Mouse (Mus musculus): ENCODE measurements around the gene Ccsap.

Ccsap gene

DNA sequence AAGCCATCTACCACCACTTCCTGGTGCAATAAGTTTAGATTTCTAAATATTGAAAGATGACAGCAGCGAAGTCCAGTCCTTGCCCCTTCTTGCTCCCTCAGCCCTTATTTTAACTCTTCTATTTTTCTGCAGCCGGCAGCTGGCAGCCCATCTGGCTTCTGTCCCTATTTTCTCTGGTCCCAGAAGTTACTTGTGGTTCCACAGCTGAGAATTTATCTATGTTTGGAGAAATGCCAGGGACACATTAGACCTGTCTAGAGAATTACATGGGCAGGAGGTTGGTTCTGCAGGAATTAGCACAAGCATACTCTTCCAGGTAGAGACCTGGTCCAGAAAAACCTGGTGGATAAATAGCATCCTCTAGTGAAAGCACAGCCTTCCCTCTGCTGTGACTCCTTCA is 17.9 kb upstream of the Ccsap start:
- DNase-seq (ENCODE audit: low spot score): no peak

DNA sequence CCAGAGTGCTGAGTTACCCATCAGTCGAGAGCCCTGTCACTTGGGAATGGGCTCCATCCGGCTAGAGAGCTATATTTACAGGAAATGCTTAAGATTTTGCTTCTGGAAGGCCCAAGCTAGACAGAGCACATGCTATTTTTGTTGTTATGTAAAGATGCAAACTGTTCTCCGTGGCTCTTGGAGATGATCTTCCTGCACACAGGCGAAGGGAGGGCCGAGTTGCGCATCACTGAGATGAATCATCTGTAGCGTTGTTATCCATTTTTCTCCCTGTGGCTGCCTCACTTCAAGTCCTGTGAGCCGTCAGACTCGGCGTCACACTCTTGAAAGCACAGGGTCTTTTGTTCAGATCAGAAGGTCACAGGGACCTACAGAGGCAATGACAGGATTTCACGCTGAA is 14.3 kb upstream of the Ccsap start:
- no peak for DNase-seq (ENCODE audit: low spot score)

DNA sequence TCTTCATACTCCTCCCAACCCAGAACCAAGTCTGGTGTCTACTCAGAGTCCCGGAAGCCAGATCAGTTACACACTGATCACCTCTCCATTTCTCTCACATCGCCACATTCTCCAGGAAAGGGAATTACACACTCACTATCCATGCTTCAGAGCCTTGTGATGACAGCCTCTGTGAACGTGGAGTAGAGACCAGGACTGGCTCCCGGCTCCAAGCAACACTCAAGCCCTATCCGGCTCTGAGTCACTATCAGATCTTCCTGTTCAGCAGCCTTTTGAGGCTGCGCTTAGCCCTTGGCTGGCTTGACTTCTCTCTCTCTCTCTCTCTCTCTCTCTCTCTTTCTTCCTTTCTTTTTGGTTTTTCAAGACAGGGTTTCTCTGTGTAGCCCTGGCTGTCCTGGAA is 13.4 kb upstream of the Ccsap start:
- no peak for DNase-seq (ENCODE audit: low spot score)

DNA sequence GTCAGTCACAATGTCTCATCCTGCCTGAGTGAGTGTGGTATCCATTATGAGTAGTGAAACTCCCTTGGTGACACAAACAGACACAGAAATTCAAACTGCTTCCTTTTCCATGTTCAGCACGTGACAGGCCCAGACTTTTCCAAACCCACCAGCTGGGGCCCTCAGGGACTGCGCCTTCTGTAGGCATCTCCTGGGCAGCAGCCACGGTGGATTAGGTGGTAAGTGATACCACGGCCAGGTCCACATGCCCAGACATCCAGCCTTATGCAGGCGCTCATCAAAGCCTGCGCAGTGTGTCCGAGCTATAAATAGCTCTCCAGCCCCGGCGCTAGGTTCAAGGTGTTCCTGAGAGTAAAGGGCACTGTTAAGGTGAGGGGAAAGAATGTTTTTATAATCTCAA is 12.0 kb upstream of the Ccsap start:
- no peak for DNase-seq (ENCODE audit: low spot score)

DNA sequence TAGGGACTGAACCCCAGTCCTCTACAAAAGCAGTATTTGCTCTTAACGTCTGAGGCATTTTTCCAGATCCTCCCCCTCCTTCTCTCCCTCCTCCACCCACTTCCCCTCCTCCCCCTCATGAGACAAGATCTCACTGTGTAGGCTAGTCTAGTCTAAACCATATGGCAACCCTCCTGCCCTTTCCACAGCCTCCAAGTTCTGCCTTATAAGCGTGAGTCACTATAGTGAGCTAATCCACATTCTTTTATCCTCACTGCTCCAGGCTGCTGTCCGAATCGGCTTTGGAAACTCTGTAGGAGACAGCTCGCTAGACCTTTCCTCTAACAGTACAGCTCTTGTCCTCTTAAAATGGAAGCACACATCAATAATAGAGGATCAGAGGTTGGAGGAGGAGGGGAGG is 7.0 kb upstream of the Ccsap start:
- DNase-seq (ENCODE audit: low spot score): no peak

DNA sequence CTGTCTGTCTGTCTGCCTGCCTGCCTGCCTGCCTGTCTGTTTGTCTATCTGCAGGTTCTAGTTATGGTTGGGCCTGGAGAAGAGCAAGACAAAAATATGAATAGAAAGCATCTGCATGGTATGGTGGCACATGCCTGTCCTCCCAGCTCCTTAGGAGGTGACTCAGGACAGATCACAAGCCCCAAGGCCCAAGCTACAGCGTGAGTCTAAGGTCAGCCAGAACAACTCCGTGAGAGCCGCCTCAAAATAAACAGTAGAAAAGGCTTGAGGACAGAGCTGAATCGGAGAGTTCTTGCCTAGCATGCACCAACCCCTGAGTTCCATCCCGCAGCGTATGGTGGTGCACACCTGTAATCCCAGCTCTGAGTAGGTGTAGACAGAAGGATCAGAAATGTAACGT is 5.8 kb upstream of the Ccsap start:
- DNase-seq (ENCODE audit: low spot score): no peak

DNA sequence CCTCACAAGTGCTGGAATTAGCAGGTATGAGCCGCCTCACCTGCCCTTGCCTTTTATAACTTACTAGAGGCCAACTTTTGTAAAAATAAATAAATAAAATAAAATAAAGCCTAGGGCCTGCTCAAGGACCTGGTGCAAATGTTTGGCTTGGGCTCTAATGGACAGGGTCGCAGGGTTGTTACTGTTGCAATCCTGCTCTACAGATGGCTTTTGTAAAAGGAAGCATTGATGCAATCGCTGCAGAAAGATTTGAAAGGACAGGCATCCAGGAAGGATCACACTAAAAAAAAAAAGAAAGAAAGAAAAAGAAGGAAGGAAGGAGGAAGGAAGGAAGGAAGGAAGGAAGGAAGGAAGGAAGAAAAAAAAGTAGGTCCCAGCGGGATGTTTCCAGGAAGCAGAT is 377 bp upstream of the Ccsap start:
- DNase-seq (ENCODE audit: low spot score): no peak

DNA sequence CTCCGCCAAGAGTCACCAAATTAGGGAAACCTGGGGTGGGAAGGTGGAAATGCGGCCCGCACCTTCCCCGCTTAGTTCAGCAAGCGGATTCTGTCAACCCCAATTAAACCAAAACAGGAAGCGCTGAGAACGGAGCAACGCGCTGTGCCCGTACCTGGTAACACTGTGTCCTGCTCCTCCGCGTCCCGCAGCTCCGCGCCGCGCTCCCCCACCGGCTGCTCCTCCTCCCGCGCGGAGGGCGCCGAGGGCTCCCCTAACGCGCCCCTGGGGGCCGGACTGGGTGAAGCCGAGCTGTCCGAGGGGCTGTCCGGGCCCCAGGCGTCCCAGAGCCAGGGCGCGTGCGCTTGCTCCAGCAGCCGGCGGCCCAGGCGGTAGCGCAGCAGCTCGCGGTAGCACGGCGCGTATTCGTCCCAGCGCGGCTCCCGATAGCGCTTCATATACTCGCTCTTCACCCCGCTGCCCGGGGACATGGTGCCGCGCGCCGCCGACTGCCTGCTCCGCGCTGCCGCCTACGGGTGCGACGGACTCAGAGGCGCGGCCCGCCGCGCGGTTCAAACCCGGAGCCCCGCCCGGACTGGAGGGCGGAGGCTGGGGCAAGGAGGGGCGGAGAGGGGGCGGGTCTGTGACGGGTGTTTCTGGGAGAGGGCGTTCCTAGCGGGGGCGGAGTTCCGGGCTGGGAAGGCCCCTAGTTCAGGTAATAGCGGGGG is 915 bp downstream of the Ccsap start:
- peak; percentile 66 for DNase-seq (ENCODE audit: low spot score)

DNA sequence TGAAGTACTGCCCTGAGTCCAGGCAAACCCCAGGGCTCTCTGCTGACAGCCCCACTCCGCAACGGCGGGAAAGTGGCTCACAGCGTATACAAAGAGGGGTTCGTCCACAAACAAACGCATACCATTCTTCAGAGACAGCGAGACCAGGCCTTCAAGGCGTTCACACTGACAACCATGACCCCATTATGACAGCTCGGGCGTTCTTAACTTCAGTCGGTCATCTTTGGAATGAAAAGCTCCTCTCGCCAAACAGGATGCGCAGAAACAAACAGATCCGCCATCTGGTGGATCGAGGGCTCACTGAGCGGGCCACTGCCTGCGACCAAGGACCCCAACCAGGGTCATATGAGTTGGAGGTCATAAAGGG is 1.5 kb downstream of the Ccsap start:
- DNase-seq (ENCODE audit: low spot score): no peak

DNA sequence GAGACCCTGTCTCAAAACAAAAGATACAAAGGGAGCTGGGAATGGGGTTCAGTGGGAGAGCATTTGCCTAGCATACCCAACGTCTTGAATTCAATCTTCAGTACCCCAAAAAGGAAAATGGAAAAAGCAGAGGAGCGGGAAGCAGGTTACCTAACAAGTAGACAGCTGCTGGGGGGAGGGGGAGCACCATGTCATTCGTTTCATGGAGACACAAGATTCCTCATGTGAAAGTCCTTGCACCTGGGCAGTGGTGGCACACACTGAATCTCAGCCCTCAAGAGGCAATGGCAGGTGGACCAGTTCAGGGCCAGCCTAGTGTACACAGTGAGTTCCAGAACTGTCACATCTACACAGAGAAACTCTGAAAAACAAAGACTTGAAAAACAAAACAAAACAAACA is 2.6 kb downstream of the Ccsap start:
- DNase-seq (ENCODE audit: low spot score): no peak

DNA sequence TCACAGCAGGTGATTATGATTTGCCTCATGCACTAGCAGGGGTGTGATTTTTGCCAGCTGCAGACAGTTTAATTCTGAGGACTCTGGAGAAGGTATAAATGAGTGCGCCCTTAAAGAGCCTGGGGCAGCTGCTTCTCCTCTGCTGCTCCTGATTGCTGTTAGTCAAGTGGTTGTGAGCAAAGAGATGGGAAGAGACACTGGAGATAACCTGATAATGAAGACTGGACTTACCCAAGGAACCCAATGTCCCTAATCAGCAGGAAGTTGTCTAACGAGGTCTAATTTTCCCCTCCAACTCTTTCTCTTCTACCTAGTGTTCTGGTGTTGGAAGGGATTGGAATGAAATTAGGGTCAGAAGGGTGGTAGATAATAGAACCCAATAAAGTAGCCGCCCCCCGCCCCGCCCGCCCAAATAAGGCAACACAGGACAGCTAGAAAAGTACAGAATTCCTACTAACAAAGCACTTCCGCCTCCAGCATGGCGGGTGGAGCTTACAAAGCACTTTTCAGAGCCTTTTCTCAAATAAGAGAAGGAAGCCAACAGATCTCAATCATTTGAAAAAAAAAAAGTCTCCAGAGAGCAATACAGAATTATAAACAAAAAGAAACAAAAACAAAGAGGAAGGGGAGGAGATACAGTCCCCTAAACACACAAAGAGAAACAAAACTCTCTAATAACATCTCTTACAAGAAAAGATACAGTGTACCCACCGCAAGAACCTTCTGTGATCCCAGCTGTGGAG is 5.1 kb downstream of the Ccsap start:
- no peak for DNase-seq (ENCODE audit: low spot score)

DNA sequence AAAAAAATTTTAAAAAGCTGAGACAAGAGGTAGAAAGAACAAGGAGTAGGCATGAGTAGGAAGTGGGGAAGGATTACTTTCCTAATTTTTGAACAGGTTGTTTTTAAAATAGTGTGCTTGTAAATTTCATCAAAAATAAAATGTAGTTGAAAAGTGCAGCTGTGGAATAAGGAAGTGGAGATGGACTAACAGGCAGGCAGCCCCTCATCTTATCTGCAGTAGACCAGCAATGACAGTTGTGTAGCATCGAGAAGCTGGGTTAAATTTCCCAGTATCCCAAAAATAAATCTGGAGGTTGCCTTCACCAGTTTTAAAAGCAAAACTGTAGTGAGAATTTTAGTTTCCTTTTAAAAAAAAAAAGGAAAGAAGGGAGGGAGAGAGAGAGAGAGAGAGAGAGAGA is 5.8 kb downstream of the Ccsap start:
- DNase-seq (ENCODE audit: low spot score): no peak

DNA sequence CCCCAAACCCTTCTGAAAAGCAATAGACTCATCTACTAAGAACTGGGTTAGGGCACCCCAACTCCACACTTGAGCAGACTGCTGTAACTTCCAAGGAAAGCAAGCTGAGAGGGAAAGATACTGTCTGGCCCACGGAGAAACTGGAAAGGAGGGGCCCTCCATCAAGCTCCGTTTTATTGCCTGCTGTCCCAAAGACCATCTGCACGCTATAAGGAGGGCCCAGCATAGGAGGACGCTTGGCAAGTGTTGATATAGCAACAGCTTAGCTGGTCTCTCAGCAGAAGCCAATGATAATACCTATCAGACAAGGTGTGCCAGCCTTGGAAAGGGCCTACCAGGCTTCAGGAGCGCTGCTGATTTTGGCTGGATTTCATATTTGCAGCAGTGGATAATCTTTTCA is 8.4 kb downstream of the Ccsap start:
- DNase-seq (ENCODE audit: low spot score): no peak

DNA sequence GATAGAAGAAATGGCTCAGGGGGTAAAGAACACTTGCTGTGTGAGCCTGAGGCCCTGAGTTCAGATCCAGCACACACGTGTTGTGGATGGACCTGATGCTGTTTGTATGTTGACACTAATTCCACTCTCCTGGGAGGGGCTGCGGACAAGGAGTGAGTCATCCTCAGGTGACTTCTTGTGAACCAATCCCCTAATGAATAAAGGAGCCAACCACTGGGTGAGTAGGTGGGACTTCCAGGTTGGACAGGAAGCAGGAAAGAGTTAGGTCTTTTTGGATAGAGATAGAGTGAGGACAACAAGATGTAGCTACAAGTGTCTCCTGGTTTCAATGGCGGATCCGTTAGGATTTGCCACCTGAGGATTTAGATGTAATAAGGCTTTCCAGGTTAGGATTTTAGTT is 10.7 kb downstream of the Ccsap start:
- no peak for DNase-seq (ENCODE audit: low spot score)

DNA sequence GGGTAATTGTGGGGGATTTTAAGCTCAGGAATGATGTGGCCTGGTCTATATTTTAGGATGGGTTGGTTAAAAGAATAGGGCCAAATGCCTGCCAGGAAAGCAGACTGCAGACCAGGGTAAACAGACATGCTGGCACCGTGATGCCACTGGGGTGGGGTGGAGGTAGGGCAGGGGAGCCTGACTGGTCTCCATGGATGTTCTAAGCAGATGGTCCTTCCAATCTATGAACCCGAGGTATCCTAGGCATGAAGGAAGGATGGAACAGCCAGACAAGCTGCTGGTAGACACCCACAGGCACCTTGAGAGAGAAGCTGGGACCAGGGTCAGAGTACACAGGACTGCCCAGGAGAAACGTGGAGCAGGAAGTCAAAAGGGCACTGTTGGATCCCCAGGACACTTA is 12.5 kb downstream of the Ccsap start:
- no peak for DNase-seq (ENCODE audit: low spot score)

DNA sequence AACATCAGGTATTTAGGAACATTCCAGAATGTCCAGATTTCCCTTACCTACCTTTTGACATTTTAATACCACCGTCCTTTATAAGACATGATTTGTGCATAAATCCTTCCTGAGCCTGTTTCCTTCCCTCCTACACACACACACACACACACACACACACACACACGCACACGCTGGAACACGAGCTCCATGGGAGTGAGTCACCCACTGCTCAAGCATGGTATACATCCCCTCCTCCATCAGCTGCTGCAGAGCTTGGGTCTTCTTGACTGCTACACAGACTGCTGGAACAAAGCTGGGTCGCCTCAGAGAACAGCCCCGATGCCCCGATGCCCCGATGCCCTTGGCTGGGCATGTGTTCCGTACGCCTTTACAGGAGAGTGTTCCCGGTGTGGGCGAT is 13.5 kb downstream of the Ccsap start:
- DNase-seq (ENCODE audit: low spot score): no peak

DNA sequence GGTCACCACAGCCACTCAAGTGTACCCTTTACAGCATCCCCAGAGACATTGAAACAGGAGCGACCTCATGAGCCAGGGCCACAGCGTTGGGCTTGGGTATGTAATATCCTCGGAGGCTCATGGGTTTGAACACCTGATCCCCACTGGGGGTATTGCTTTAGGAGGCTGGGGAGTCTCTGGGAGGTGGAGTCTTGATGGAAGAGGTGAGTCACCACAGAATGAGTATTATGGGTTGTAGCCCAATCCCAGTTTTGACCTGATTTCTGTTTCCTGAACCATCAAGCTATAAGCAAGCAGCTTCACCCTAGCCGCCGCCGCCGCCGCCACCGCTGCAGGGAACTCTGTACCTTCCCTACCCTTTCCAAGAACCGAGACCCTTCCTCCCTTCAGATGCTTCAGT is 14.0 kb downstream of the Ccsap start:
- no peak for DNase-seq (ENCODE audit: low spot score)

DNA sequence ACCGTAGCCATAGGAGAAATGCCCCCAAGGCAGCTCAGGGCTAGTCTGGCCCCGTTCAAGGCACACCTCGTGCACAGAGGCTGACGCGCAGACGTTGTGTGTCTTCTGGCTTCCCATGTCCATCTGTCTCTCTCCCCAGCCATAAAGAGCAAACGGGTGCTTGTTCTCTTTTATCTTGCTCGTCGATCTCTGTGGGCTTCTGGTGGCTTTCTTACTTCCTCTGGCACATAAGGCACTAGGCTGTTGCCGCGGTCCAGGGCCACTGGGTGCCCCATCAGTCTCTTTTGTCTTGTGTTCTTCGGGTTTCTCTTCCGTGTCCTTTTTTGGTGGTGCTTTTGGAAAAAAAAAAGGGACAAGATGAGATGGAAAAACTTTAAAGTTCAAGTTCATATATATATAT is 14.9 kb downstream of the Ccsap start:
- no peak for DNase-seq (ENCODE audit: low spot score)

DNA sequence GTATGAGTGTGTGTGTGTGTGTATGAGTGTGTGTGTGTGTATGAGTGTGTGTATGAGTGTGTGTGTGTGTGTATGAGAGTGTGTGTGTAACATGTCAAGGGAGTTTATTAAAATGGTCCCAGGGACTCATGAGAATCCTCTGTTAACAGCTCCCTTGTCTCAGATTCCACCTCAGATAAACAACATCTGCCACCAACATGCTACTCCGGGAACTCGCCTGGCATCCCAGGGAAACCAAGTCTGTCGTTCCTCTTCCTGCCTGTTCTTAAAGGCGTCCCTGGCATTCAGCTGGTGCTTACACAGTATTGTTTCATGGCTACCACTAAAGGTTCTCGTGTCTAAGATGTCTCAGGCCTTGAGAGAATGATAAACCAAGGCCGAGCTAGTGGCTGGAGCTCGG is 15.7 kb downstream of the Ccsap start:
- no peak for DNase-seq (ENCODE audit: low spot score)

DNA sequence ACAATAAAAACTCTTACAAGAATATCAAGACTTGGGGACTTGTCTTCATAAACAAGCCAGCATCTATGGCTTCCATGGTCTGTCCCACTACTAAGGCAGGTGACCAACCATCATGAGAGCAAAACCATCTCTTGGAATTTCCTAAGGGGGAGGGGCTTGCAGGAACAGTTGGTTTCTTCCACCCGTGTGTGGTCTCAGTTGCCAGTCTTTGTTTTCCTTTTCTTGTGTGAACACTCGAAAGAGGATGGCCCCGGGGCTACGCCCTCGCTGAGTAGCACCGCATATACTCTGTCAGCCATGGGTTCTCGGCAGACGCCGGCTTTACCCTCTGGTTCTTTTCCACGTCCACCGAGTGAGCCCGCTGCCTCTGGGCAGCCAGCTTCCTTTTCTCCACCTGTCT is 17.9 kb downstream of the Ccsap start:
- DNase-seq (ENCODE audit: low spot score): no peak

DNA sequence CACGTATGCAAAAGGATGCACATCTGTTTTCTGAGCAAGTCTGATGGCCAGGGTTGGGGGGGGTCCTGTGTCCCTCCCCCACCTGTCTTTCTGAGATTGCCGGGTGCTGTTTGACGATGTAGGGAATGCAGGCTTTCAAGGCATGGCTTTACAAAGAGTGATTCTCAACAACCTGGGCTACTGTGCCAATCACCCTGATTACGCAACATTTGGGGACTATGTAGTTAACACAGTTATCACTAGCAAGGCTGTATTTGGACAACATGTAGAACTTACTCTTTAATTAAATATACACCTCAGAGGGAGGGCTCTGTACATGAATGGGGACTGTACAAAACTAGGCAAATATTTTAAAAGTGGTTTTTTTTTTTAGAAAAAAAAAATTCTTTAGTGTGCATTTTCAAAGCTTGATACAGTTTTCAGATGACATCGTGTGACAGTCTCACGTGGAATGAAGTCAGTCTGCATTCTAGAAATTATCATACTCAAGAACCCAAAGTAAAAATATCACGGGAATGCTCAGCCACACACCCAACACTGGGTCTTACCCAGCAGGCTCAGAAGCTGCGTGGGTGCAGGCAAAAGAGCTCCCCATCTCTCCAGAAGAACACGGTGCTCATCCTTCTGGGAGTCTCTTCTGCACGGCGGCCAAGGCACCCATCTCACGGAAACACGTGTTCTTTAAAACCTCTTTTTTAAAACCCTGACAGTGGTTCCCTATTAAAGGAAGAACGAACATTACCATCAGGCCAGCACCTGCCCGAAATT is 19.2 kb downstream of the Ccsap start:
- DNase-seq (ENCODE audit: low spot score): no peak

DNA sequence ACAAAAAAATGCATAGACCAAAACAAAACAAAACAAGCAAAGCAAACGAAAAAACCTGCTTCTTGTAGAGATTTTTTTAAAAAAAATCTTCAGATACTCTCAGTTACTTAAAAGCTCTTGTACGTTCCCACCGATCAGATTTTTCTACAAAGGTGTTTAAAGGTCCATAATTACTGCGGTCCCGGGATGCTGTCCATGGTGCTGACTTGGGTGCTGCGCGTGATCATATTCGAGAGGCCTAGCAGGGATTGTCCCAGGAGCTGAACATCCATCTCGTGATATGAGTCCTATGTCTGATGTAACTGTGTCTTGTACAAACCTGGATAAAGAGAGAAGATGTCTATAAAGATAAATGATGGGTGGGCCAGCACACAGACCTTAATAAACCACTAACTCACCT is 21.5 kb downstream of the Ccsap start:
- no peak for DNase-seq (ENCODE audit: low spot score)

DNA sequence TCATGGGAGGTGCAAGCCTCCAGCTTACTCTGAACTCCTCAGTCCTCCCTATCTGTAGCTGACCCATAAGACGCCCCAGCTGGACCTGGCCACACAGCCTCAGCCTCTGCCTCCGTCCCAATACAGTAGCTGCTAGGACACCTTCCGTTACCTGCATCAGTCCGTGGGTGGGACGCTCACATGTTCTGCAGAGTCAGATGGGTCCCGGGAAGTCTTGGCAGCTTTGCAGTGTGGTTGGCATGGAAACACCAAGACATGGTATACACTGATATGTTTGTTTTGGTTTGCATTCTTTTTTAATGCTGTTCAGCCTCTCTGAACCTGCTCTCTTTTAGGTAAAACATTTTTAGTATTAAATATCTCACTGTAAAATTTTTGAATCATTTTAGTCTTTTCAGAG is 23.7 kb downstream of the Ccsap start:
- DNase-seq (ENCODE audit: low spot score): no peak

Measured in layer of hippocampus, adult 9-10 months (tissue).